Mouse (Mus musculus) splenic B cell, adult 2 months (primary cell): Measurements from ENCODE around the gene Copz1.
A peak's percentile ranks its signal among the peaks of the same experiment; 100 is the strongest.
"Not testable (repeated sequence)": the region's sequence is repeated elsewhere in the genome, so short reads cannot be mapped to it uniquely, and the experiment has no call there.

Experiments
- DNase-seq: peaks from one replicate; pipeline ENCODE4 v3.0.0-alpha.2; 2011; ENCODE audit warnings: low read depth, low spot score
- H3K27me3 ChIP-seq: 2 replicates; pipeline ENCODE4 v1.6.1; 2012; ENCODE audit warnings: mild to moderate bottlenecking, low read length, moderate library complexity, mixed read lengths; ENCODE audit not compliant: control insufficient read depth, poor library complexity, insufficient read depth, severe bottlenecking
- H3K36me3 ChIP-seq: 2 replicates; pipeline ENCODE4 v1.6.1; 2012; ENCODE audit warnings: mild to moderate bottlenecking, low read length, moderate library complexity, mixed read lengths; ENCODE audit not compliant: control insufficient read depth, poor library complexity, insufficient read depth, severe bottlenecking

Gene Copz1

DNA sequence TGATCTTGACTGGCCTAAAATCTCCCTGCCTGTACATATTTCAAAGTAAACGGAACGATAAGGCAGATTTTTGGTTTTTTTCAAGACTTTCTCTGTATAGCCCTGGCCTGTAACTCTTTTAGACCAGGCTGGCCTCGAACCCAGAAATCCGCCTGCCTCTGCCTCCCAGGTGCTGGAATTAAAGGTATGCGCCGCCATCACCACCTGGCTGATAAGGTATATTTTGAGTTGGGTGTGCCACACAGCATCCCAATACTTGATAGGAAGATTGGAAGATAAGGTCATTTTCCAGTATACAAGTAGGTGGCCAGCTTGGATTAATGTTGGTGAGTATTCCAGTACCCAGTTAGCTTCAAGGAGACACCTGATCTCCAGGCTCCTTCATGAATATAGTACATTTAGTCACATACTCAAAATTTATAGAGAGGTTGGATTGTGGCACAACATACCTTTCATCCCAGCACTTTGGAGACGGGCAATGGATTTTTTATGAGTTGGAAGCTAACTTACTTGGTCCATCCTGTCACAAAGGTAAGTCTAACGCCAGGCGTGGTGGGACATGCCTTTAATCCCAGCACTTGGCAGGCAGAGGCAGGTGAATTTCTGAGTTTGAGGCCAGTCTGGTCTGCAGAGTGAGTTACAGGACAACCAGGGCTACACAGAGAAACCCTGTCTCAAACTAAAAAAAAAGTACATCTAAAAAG, 25.3 kb upstream of the Copz1 start:
- no peaks in the 10 kb centered on the region for H3K27me3 ChIP-seq
- H3K36me3 ChIP-seq = peaks cover 21% of the 10 kb centered on the region

DNA sequence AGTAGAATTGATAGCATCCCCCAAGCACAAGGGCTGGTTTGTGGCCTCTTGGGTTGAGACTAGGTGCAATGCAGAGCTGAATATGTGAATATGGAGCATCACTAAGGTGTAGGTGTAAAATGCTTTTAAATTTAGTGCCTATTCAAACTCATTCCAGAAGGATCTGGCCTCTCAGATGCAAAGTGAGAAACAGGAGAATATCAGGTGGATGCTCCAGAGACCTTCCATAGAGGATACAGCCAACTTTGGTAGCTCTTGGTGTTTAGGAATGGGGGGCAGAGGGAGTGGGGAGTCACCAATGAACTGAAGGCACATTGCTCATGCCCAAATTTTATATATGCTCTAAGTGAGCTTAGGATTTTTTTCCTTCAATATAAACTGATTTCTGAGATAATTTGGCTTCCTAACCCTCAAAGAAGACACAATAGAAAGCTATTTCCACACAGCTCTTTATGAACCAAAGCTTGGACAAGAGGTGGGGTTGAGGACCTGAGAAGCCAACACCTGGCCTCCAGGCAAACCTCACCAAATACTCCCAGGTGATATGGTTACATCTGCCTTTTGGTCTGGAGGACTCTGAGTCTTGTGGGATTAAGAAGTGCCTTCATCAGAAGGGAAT, 24.6 kb upstream of the Copz1 start:
- H3K27me3 ChIP-seq = no peaks in the 10 kb centered on the region
- H3K36me3 ChIP-seq = peaks cover 21% of the 10 kb centered on the region
- no peak for DNase-seq

More for the DNA sequence above, 25.3 kb upstream of the Copz1 start:
- DNase-seq = no peak

DNA sequence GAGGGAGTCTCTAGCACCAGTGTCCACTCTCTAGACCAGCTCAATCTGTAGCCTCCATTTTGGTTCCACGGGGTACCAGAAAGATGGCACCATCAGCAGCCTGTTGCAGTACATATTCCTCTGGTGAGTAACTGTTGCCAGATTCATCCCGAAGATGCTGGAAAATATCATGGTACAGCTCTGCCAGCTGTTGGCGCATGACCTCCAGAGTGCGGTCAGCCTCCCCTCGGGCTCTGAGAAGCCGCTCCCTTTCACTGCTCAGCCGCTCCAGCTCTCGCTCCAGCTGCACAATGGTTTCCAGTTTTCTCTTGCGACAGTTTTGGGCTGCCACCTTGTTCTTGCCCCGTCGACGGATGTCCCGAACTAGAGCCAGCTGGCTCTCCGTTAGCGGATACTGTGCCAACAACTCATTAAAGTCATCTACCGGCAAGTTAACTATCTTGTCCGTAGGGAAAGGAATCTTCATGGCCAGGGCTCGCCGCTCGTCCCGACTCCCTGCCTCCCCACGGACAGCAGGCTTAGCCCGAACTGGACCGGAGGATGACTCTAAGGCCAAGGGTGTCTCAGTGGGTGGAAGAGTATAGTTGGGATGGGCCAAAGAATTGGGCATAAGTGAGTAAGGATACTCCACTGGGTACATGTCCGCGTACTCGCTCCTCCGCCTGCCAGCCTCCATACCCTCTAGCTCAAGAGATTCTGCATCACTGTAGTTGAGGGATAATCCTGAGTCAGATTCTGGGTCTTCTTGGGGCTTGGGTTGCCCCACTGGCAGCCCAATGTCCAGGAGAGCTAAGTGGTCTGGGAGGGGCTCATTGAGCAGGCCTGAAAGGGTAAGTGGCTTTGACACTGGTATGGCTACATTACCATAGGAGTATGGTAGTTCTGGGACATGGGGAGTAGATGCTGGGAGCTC, 23.9 kb upstream of the Copz1 start:
- DNase-seq = no peak
- peaks cover 3% of the 10 kb centered on the region for H3K27me3 ChIP-seq
- peaks cover 15% of the 10 kb centered on the region for H3K36me3 ChIP-seq

DNA sequence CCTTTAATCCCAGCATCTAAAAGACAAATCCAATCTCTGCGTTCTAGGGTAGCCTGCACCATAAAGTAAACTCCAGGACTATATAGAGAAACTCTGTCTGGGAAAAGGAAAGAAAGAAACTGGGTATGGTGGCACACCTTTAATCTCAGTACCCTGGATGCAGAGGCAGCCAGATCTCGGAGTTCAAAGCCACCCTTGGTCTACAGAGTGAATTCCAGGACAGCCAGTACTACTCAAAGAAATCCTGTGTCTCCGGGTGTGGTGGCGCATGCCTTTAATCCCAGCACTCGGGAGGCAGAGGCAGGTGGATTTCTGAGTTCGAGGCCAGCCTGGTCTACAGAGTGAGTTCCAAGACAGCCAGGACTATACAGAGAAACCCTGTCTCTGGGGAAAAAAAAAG, 23.0 kb upstream of the Copz1 start:
- H3K36me3 ChIP-seq = peaks cover 15% of the 10 kb centered on the region
- not testable (repeated sequence) for DNase-seq

DNA sequence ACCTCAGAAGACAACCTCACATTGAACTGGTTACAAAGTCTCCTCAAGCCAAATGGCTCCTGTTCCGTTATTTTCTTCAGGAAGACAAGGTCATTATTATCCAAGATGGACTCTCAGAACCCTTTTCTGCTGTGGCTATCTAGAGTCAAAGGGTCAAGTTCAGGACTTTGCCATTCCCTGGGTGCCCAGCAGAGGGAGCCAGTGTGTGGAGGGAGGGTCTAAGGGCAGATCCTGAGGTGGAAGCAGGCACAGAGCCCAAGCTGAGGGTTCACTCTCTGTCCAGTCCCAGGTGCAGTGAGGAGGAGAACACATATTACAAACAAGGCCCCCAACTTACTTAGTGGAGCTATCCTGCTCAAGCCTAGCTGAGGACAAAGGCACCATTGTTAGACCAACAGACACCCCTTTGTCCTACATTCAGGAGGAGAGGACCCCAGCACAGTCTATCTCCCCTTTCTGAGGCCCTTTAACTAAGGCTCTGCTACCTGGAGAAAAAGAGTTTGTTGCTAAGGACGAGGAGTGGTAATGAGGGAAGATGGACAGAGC, 22.2 kb upstream of the Copz1 start:
- peaks cover 3% of the 10 kb centered on the region for H3K27me3 ChIP-seq
- H3K36me3 ChIP-seq = peaks cover 15% of the 10 kb centered on the region
- peak; percentile 79 for DNase-seq

More for the DNA sequence above, 23.0 kb upstream of the Copz1 start:
- H3K27me3 ChIP-seq = not testable (repeated sequence)

DNA sequence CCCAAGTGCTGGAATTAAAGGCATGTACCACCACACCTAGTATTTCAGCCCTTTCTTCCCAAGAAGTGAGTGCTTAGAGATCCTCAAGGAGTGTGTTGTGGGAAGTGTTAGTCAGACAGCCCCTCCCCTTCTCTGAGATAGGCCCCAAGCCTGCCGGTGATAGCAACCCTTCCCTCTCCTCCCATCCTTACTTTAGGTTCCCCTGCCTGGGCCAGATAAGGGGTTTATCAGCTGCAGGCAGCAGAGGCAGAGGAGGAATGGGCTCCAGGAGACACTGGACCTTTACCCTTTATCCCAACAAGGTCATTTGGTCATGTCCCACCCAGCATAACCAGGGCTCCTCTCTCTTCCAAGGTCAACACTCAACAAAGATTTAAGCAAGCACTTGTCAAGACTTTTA, 20.9 kb upstream of the Copz1 start:
- H3K36me3 ChIP-seq = peaks cover 8% of the 10 kb centered on the region
- no peak for DNase-seq

DNA sequence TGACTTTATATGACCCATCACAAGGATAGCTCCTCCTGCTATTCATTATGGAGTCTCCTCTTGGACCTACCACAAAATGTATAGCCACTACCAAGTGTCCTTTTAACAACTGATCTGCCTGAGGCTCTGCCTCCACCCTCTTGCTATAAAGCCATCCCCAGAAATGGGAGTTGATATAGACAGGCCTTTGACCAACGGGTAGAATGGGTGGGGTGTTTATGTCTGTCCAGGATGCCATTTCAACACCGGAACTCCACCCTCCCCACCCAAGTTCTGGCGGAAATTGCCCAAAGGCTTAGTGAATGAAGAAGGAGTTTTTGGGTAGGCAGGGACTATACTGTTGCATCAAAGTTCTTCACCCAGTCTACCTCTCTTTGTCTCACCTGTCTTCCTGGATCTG, 19.9 kb upstream of the Copz1 start:
- Histone ChIP-seq H3K36me3 (peaks cover 2% of the 10 kb centered on the region; the same call in 1 of the 2 replicates), H3K27me3 (peaks cover 3% of the 10 kb centered on the region)
- no peak for DNase-seq

More for the DNA sequence above, 20.9 kb upstream of the Copz1 start:
- H3K27me3 ChIP-seq = peaks cover 3% of the 10 kb centered on the region

DNA sequence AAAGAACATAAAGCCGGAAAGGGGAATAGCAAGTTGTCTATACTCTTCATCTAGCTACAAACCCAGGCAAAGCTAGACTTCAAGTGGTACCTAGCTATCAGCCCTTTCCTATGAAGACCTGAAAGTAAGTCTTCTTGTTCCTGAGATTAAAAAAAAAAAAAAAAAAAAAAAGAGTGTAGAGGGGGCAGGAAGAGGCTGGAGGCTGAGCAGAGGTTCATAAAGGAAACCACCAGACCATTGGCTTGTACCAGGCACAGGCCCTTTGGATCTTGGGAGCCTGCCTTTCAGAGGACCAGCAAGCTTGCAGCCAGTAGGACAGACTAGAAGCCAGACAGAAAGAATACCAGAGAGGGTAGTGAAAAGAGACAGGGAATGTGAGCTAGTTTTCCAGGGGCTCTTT, 19.2 kb upstream of the Copz1 start:
- DNase-seq = no peak
- H3K27me3 ChIP-seq = peaks cover 3% of the 10 kb centered on the region
- no peaks in the 10 kb centered on the region for H3K36me3 ChIP-seq

DNA sequence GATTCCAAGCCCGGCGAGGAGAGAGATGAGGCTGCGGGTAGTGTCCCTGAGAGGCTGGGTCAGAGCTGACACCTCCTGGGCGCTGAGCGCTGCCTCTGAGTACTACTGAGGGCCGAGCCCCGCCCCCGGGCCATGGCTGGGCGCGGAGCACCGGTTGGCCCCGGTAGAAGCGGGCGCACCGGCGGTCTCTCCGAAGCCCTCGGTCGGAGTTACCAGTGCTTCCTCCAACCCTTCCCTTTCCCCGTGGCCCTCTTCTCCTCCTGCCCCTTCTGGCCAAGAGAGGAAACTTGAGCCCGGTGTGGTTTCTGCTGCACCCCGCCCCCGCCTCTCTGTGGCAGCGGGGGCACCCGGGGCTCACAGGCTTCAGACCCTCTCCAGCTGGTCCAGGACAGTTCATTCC, 17.3 kb upstream of the Copz1 start:
- H3K27me3 ChIP-seq = peaks cover 3% of the 10 kb centered on the region
- no peaks in the 10 kb centered on the region for H3K36me3 ChIP-seq
- peak; percentile 52 for DNase-seq

DNA sequence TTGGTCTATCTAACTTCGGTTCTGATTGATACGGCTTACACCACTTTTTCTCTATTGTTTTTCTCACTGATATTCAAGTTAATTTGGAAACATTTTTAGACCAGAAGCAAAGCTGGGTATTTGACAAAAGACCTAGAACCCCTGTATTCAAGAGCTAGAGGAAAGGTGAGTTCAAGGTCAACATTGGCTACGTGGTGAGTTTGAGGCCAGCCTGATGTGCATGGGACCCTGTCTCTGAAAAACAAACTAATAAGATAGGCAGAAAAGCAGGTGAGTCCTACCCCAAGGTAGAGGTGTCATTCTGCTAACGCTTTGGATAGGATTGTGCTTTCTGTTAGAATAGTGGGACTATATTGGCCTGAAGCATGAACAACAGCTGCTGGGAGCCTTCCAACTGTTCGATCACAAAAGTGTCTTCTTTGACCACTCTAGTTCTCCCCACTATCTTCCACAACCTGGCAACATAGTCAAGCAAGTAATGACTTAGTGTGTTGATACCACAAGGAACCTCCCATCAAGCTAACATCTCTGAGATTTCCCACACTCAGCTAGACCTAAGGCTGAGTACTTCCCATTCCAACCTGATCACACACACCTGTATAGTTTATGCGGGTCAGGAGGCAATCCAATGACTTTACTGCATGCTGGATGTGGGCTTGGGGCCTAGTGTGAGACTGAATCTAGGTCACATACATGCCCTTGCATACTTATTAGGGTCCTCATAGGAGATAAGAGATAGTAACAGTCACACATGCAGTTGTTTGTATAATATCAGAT, 16.1 kb upstream of the Copz1 start:
- DNase-seq = no peak
- peaks cover 3% of the 10 kb centered on the region for H3K27me3 ChIP-seq
- H3K36me3 ChIP-seq = no peaks in the 10 kb centered on the region

DNA sequence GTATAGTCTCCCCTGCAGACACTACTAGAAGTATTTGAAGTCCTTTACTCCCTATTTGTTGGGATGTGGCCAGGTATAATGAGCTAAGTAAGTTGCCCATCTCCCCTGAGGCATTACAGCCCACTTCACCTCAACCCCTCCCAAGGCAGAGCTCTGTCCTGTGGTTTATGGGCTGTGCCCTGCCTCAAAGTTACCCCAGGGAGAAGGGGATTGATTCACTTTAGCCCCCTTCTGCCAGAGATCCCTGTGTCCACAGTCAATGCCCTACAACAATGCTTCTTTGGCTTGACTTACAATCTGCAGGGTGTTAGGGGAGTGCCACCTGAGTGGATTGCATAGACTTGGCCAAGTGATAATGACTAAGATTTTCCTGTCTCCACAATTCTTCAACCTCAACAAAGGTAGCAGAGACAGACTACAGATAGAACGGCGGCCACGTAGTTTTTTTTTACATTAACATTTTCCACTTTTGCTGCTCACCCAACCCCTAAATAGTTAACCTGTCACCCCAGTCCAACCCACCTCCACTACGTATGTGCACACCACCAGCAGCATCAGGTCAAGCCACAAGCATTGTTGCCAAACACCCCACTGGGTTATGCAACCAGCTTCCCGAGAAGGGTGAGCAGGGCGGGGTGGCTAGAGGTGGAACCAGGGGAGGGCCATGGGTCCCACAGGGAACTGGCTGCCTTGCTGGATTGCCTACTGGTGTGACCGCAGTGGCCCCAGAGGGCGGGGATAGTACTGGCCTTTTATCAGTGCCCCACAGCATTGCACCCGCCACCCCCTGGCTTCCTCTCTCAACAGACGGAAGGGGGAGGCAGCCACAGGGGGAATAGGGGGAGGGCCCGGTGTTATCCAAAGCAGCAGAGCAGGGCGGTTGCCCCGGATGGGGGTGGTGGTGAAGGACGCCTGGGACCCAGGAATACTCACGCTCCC, 14.5 kb upstream of the Copz1 start, which contains the start of gene Nfe2:
Gene Nfe2, minus strand, starts transcription at position 614 of the 939 bp plus-strand sequence.
- Histone ChIP-seq H3K27me3 (peaks cover 3% of the 10 kb centered on the region), H3K36me3 (no peaks in the 10 kb centered on the region)
- peak; percentile 56 for DNase-seq

DNA sequence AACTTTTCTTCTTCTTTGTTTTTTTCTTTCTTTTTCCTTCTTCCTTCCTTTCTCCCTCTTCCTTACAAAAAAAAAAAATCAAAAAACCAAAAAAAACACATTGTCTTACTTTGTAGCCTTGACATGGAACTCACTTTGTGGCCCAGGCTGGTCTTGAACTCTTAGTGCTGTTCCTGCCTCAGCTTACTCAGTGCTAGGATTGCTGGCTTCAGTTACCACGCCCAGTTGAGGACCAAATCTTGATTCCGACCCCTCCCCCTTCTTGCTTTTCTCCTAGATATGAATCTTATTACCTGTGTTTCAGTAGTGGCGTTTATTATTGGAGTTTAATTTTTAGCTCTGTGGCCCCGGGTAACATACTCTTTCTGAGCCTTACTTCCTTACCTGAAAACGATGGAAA, 13.4 kb upstream of the Copz1 start:
- DNase-seq = no peak
- H3K36me3 ChIP-seq = no peaks in the 10 kb centered on the region
- H3K27me3 ChIP-seq = no peaks in the 10 kb centered on the region

DNA sequence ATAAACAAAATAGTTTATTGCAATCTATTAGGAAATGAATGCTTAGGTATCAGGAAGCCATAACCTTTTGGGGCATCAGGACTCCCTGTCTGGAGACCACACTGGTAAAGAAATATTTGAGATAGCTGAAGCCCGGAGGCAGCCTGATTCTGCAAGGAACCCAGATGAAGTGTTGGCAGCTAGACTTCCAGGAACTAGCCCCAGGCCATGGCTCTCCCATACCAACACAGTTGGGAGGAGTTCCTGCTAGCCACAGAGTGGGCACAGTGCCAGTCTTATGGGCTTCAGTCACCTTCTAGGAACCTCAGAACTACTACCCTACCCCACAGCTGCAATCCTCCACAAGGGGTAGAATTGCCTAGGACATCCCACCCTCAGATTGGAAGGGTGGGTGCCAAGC, 12.5 kb upstream of the Copz1 start:
- H3K36me3 ChIP-seq = no peaks in the 10 kb centered on the region
- H3K27me3 ChIP-seq = no peaks in the 10 kb centered on the region
- no peak for DNase-seq
